Mouse (Mus musculus) myocyte (in vitro differentiated cells): ENCODE measurements around the gene Fam214b.

Experiments
- E2F4 ChIP-seq: IDR thresholded peaks from one replicate; pipeline ENCODE4 v1.6.1; 2011; ENCODE audit warnings: mild to moderate bottlenecking, control low read depth, moderate library complexity; ENCODE audit not compliant: insufficient read depth
- MAX ChIP-seq: IDR thresholded peaks from one replicate; pipeline ENCODE4 v1.6.1; 2011; ENCODE audit warnings: low read depth, mild to moderate bottlenecking, control low read depth
- MYOD1 ChIP-seq, 3 experiments: IDR thresholded peaks; one replicate each; pipeline ENCODE4 v1.6.1; 2011; ENCODE audit warnings: control low read depth in 2 of 3, low read depth in 2 of 3, mild to moderate bottlenecking in 2 of 3, moderate library complexity in 1 of 3; ENCODE audit not compliant: insufficient read length in 2 of 3, control insufficient read depth in 1 of 3
- MYOG ChIP-seq, 3 experiments: IDR thresholded peaks; one replicate each; pipeline ENCODE4 v1.6.1; 2011; ENCODE audit warnings: control low read depth in 2 of 3, low read depth in 2 of 3, mild to moderate bottlenecking in 2 of 3; ENCODE audit not compliant: insufficient read length in 2 of 3, control insufficient read depth in 1 of 3, insufficient read depth in 1 of 3
- POLR2A ChIP-seq: IDR thresholded peaks from one replicate; pipeline ENCODE4 v1.6.1; 2011; ENCODE audit warnings: low read depth, mild to moderate bottlenecking, control low read depth, moderate library complexity; ENCODE audit not compliant: insufficient read length
- POLR2AphosphoS2 ChIP-seq: IDR thresholded peaks from one replicate; pipeline ENCODE4 v1.6.1; 2011; ENCODE audit warnings: low read depth, control low read depth; ENCODE audit not compliant: insufficient read length
- REST ChIP-seq: IDR thresholded peaks from one replicate; pipeline ENCODE4 v1.6.1; 2011; ENCODE audit warnings: mild to moderate bottlenecking, control low read depth, moderate library complexity; ENCODE audit not compliant: insufficient read depth, insufficient read length
- TCF12 ChIP-seq: IDR thresholded peaks from one replicate; pipeline ENCODE4 v1.6.1; 2011; ENCODE audit warnings: mild to moderate bottlenecking, control low read depth; ENCODE audit not compliant: poor library complexity, insufficient read depth, severe bottlenecking
- TCF3 ChIP-seq: IDR thresholded peaks from one replicate; pipeline ENCODE4 v1.6.1; 2011; ENCODE audit warnings: low read depth, control low read depth; ENCODE audit not compliant: insufficient read length
- USF1 ChIP-seq: IDR thresholded peaks from one replicate; pipeline ENCODE4 v1.6.1; 2011; ENCODE audit warnings: low read depth, mild to moderate bottlenecking, control low read depth, moderate library complexity

DNA sequence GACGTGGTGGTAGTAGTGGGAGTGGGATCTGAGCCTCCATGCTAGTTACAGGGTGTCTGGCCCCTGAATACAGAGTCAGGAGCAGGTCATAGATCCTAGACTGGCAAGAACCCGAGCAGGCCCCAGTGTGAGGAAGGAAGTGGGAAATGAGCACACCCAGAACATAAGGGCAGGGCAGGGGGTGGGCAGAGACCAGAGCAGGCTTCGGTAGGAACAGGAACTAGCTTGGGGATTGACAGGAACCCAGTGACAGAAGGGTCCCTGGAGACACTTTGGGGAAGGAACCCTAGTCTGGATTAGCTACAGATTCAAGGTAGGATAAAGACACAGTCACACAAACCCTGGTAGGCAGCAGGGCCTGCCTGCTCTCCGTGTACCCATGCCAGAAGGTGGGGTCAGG lies 1.3 kb downstream of the Fam214b start:
- no peak for TF ChIP-seq USF1
- no peak for TF ChIP-seq REST
- no peak for TF ChIP-seq MYOD1 (IDR thresholded peaks at IDR 0.05; ENCODE audit: control insufficient read depth in 1 of 3, insufficient read length in 2 of 3, low read depth in 2 of 3)
- no peak for TF ChIP-seq POLR2A
- no peak for TF ChIP-seq MAX
- no peak for TF ChIP-seq MYOG (IDR thresholded peaks at IDR 0.05; ENCODE audit: control insufficient read depth in 1 of 3, insufficient read depth in 1 of 3, insufficient read length in 2 of 3, low read depth in 2 of 3)
- TF ChIP-seq TCF3, result no peak
- no peak for TF ChIP-seq POLR2AphosphoS2
- TF ChIP-seq TCF12, result no peak
- TF ChIP-seq E2F4, result no peak
